Mouse (Mus musculus): Measurements from ENCODE around the gene Hoxb4. TPM values are rescaled to one million over a fixed set of nuclear protein-coding genes. Genes with fewer than 3 reads are reported as not detected.
A peak's percentile ranks its signal among the peaks of the same experiment; 100 is the strongest.

Gene Hoxb4
- polyA plus RNA-seq, 1 experiment from 2014 or later, result 2.7 TPM

DNA sequence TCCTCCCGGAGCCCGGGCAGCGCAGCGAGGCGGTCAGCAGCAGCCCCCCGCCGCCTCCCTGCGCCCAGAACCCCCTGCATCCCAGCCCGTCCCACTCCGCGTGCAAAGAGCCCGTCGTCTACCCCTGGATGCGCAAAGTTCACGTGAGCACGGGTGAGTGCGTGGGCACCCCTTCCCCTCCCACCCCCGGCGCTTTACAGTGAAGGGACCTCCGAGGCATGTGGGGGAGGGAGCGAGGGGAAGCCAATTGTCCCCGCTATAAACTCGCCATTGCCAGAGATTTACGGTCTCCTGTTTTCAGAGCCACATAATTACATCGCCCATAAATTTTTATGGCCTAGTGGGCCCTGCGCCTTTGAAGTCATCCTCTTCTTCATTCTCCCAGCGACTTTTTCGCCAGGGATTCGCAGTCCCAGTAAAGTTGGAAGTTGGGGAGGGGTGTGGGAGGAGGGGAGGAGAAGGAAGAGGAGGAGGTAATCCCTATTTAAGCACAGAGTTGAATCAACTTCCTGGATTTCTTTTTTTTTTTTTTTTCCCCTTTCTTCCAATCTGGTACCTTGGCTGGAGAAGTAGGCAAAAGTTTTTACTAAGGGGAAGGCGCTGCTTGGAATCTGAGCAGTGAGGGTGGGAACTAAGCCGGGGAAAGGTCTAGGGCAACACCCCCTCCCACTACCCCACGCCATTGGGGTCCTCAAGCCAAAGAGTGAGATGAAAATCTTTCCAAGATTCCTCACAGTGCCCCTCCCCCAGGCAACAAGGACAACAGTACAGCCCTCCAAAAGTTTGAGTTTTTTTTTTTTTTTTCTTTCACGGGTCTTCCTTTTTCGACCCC is 1.2 kb downstream of the Hoxb4 start:
- Histone ChIP-seq H3K27me3 (ENCODE audit: control insufficient read depth, insufficient read depth, low read length) (no peaks in the 10 kb centered on the region; the same call in 1 of the 2 replicates), H3K4me1 (ENCODE audit: control insufficient read depth, insufficient read depth, low read length) (0 out of 2 replicates have a peak, but pooled peaks cover 3% of the 10 kb centered on the region)
- under 1% methylated on average over 34 of the region's 34 CpGs for WGBS

DNA sequence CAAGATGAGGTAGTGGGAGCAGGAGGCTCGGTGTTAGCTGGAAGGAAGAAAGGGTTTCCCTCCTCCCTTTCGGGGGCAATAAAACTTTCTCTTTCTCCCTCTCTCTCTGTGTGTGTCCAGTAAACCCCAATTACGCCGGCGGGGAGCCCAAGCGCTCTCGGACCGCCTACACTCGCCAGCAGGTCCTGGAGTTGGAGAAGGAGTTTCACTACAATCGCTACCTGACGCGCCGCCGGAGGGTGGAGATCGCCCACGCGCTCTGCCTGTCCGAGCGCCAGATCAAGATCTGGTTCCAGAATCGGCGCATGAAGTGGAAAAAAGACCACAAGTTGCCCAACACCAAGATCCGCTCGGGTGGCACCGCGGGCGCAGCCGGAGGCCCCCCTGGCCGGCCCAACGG is 1.8 kb downstream of the Hoxb4 start:
- ATAC-seq (ENCODE audit: insufficient read depth, low FRiP score), result peak; percentile 2; the same call in 1 of the 2 replicates
- WGBS, result under 1% methylated on average over 29 of the region's 29 CpGs
- no peaks in the 10 kb centered on the region; the same call in 1 of the 2 replicates for H3K27me3 ChIP-seq (ENCODE audit: control insufficient read depth, insufficient read depth, low read length)

More for the DNA sequence above, 1.2 kb downstream of the Hoxb4 start:
- peak overlapping the region; percentile 65 for H3K4me2 ChIP-seq (ENCODE audit: low read depth, low read length)
- H3K4me3 ChIP-seq (replicated peaks; ENCODE audit: low read length), result peak overlapping the region; percentile 63
- H3K36me3 ChIP-seq (ENCODE audit: control insufficient read depth, insufficient read depth, low read length), result no peaks in the 10 kb centered on the region
- no peaks in the 10 kb centered on the region for H3K9me3 ChIP-seq (replicated peaks; ENCODE audit: control insufficient read depth, low read length)
- H3K9ac ChIP-seq (ENCODE audit: low read length), result peak overlapping the region; percentile 88
- peak; percentile 32; the same call in 1 of the 2 replicates for ATAC-seq (ENCODE audit: insufficient read depth, low FRiP score)
- H3K27ac ChIP-seq (ENCODE audit: low read length), result peak overlapping the region; percentile 98

DNA sequence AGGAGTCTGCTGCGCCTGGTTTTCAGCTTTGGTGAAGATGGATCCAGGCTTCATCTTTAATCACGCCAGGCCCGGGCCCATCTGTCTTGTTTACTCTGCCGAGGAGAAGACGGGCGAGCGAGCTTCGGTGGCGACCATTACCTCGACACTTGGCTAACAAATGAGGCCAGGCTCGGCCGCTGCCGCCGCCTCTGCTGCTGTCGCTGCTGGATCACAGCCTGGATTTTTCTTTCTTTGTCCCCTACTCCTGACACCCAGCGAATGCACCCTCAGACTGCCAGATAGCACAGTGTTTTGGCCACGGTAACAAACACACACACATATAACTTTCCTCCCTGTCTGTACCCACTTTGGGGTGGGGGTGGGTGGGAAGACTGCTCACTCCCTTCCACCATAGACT is 2.6 kb downstream of the Hoxb4 start:
- H3K4me3 ChIP-seq (replicated peaks; ENCODE audit: low read length), result peak overlapping the region; percentile 63
- H3K9me3 ChIP-seq (replicated peaks; ENCODE audit: control insufficient read depth, low read length), result no peaks in the 10 kb centered on the region
- no peaks in the 10 kb centered on the region; the same call in 1 of the 2 replicates for H3K27me3 ChIP-seq (ENCODE audit: control insufficient read depth, insufficient read depth, low read length)
- peak overlapping the region; percentile 88 for H3K9ac ChIP-seq (ENCODE audit: low read length)
- peak overlapping the region; percentile 65 for H3K4me2 ChIP-seq (ENCODE audit: low read depth, low read length)
- 0 out of 2 replicates have a peak, but pooled peaks cover 3% of the 10 kb centered on the region for H3K4me1 ChIP-seq (ENCODE audit: control insufficient read depth, insufficient read depth, low read length)
- H3K36me3 ChIP-seq (ENCODE audit: control insufficient read depth, insufficient read depth, low read length), result no peaks in the 10 kb centered on the region
- ATAC-seq (ENCODE audit: insufficient read depth, low FRiP score), result no peak
- WGBS, result 15% methylated on average over 17 of the region's 17 CpGs
- H3K27ac ChIP-seq (ENCODE audit: low read length), result peak overlapping the region; percentile 98

More for the DNA sequence above, 1.8 kb downstream of the Hoxb4 start:
- Histone ChIP-seq H3K4me2 (ENCODE audit: low read depth, low read length) (peak overlapping the region; percentile 65), H3K9me3 (replicated peaks; ENCODE audit: control insufficient read depth, low read length) (no peaks in the 10 kb centered on the region), H3K4me1 (ENCODE audit: control insufficient read depth, insufficient read depth, low read length) (0 out of 2 replicates have a peak, but pooled peaks cover 3% of the 10 kb centered on the region), H3K9ac (ENCODE audit: low read length) (peak overlapping the region; percentile 88), H3K27ac (ENCODE audit: low read length) (peak overlapping the region; percentile 98), H3K4me3 (replicated peaks; ENCODE audit: low read length) (peak overlapping the region; percentile 63), H3K36me3 (ENCODE audit: control insufficient read depth, insufficient read depth, low read length) (no peaks in the 10 kb centered on the region)

DNA sequence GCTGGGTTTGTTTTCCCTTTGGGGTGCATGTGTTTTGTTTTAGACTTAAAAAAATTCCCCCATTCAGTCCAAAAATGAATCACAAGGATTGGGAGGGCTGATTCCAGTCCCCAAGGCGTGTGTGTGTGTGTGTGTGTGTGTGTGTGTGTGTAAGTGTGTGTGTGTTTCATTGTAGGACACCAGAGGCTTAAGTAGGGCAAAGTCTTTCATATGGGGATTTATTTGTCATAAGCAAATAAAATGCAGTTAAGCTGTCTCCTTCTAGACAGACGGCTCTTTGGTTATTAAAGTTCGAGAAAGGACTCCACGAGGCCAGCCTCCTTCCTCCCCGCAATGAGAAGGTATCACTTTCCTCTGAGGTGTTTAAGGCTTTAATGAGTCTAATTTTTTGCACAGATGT is 3.8 kb downstream of the Hoxb4 start:
- peaks cover 4% of the 10 kb centered on the region; the same call in 1 of the 2 replicates for H3K27me3 ChIP-seq (ENCODE audit: control insufficient read depth, insufficient read depth, low read length)
- H3K36me3 ChIP-seq (ENCODE audit: control insufficient read depth, insufficient read depth, low read length), result no peaks in the 10 kb centered on the region
- H3K9me3 ChIP-seq (replicated peaks; ENCODE audit: control insufficient read depth, low read length), result no peaks in the 10 kb centered on the region
- WGBS, result 10% methylated on average over 5 of the region's 5 CpGs
- H3K4me1 ChIP-seq (ENCODE audit: control insufficient read depth, insufficient read depth, low read length), result no peaks in the 10 kb centered on the region
- H3K4me2 ChIP-seq (ENCODE audit: low read depth, low read length), result peak overlapping the region; percentile 65
- peak overlapping the region; percentile 84; the same call in 1 of the 2 replicates for H3K9ac ChIP-seq (ENCODE audit: low read length)
- H3K4me3 ChIP-seq (replicated peaks; ENCODE audit: low read length), result peak overlapping the region; percentile 63
- H3K27ac ChIP-seq (ENCODE audit: low read length), result peak overlapping the region; percentile 98
- ATAC-seq (ENCODE audit: insufficient read depth, low FRiP score), result no peak

DNA sequence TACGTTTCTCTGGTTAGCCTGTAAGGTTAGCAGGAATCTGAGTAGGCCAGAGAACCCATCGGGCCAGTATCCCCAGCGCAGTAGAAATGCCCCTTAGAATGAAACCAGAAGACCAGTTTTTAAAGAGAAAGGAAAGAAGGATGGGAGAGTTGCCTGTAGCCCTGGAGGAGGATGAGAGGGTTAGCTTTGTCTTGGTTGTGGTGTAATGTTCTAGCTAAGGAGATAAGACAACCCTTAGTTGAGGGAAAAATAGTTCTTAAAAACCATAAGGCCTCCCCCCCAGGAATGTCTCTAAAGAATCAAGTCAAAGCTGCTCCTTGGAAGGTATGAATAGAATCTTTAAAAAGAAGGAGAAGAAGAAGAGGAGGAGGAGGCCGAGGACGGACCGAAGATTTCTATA is 4.7 kb downstream of the Hoxb4 start:
- Histone ChIP-seq H3K36me3 (ENCODE audit: control insufficient read depth, insufficient read depth, low read length) (no peaks in the 10 kb centered on the region), H3K27me3 (ENCODE audit: control insufficient read depth, insufficient read depth, low read length) (peaks cover 5% of the 10 kb centered on the region; the same call in 1 of the 2 replicates), H3K4me1 (ENCODE audit: control insufficient read depth, insufficient read depth, low read length) (0 out of 2 replicates have a peak, but pooled peaks cover 6% of the 10 kb centered on the region), H3K27ac (ENCODE audit: low read length) (peak overlapping the region; percentile 98), H3K9ac (ENCODE audit: low read length) (peak overlapping the region; percentile 84), H3K4me2 (ENCODE audit: low read depth, low read length) (peak overlapping the region; percentile 65), H3K9me3 (replicated peaks; ENCODE audit: control insufficient read depth, low read length) (no peaks in the 10 kb centered on the region), H3K4me3 (replicated peaks; ENCODE audit: low read length) (peak overlapping the region; percentile 63)
- WGBS, result 20% methylated on average over 6 of the region's 6 CpGs
- no peak for ATAC-seq (ENCODE audit: insufficient read depth, low FRiP score)

DNA sequence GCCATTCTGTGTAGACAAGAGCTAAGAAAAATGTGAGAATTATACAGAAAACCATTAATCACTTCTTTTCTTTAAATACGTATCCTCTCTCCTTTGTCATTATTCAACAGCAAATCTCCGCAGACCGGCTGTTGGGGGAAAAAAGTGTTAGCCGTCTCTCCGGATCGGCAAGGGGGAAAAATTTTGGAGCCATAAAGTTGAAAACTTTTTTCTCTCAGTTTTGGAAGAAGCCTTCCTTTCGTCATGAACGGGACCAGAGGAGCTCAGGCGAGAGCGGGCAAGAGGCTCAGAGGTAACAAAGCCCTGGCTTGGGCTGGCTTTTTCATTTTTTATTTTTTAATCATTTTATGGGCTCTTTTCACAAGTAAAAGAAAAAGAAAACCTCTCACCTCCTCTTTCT is 5.1 kb downstream of the Hoxb4 start, which contains the start of gene Hoxb3:
Gene Hoxb3 (plus strand): TSS at position 173 of the 400 bp plus-strand sequence.
- Histone ChIP-seq H3K9me3 (replicated peaks; ENCODE audit: control insufficient read depth, low read length) (no peaks in the 10 kb centered on the region), H3K27ac (ENCODE audit: low read length) (peak within 1 kb of the TSS; percentile 98), H3K9ac (ENCODE audit: low read length) (peak within 1 kb of the TSS; percentile 84), H3K4me1 (ENCODE audit: control insufficient read depth, insufficient read depth, low read length) (0 out of 2 replicates have a peak, but pooled peaks cover 6% of the 10 kb centered on the region), H3K27me3 (ENCODE audit: control insufficient read depth, insufficient read depth, low read length) (peaks cover 5% of the 10 kb centered on the region; the same call in 1 of the 2 replicates), H3K36me3 (ENCODE audit: control insufficient read depth, insufficient read depth, low read length) (no peaks in the 10 kb centered on the region), H3K4me2 (ENCODE audit: low read depth, low read length) (peak within 1 kb of the TSS; percentile 65), H3K4me3 (replicated peaks; ENCODE audit: low read length) (peak within 1 kb of the TSS; percentile 63)
- WGBS, result 23% methylated on average over 10 of the region's 10 CpGs
- ATAC-seq (ENCODE audit: insufficient read depth, low FRiP score), result no peak

DNA sequence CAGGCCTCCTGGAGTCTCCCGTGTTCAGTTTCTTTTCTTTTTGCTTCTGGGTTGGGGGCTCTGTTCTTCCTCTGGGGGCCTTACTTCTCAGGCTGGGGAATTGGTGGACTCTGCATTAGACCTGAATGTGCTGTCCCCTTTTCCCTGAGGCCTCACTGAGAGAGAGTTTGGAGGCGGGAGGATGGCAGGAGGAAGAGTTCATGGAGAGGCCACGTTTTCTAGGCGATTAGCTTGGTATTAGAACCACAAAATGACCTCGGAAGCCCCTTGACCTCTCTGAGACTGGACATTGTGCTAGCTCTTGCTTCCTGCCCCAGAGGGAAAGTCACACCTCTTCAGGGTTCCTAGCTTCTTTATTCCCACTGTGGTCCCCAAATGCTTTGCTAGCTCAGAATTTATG is 6.1 kb downstream of the Hoxb4 start:
- Histone ChIP-seq H3K9ac (ENCODE audit: low read length) (peak overlapping the region; percentile 84), H3K4me3 (replicated peaks; ENCODE audit: low read length) (peak overlapping the region; percentile 63), H3K27ac (ENCODE audit: low read length) (peak overlapping the region; percentile 98), H3K4me2 (ENCODE audit: low read depth, low read length) (peak overlapping the region; percentile 65), H3K4me1 (ENCODE audit: control insufficient read depth, insufficient read depth, low read length) (peaks cover 8% of the 10 kb centered on the region; the same call in 1 of the 2 replicates), H3K36me3 (ENCODE audit: control insufficient read depth, insufficient read depth, low read length) (no peaks in the 10 kb centered on the region), H3K27me3 (ENCODE audit: control insufficient read depth, insufficient read depth, low read length) (peaks cover 5% of the 10 kb centered on the region; the same call in 1 of the 2 replicates), H3K9me3 (replicated peaks; ENCODE audit: control insufficient read depth, low read length) (no peaks in the 10 kb centered on the region)
- ATAC-seq (ENCODE audit: insufficient read depth, low FRiP score), result no peak
- 6% methylated on average over 5 of the region's 5 CpGs for WGBS

DNA sequence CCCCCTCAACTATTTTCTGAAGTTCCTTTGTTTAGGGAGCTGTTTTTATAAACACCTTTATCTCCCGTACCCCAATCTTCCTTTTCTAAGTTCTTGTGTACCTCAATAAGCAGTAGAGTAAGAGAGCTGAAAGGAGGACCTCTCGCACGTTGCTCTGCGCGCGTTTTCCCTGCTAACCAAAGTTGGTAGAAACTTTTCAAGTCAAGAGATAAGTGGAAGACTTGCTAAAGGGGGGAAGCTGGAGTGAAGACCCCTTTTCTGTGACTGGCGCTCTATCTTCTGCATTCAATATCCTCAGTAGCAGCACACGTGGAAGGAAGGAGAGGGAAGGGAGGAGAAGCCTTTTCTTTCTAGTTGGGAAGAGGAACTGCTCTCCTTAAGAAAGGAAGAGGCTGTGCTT is 6.9 kb downstream of the Hoxb4 start:
- Histone ChIP-seq H3K36me3 (ENCODE audit: control insufficient read depth, insufficient read depth, low read length) (no peaks in the 10 kb centered on the region), H3K4me1 (ENCODE audit: control insufficient read depth, insufficient read depth, low read length) (peaks cover 10% of the 10 kb centered on the region; the same call in 1 of the 2 replicates), H3K4me2 (ENCODE audit: low read depth, low read length) (peak overlapping the region; percentile 65), H3K27ac (ENCODE audit: low read length) (peak overlapping the region; percentile 98), H3K27me3 (ENCODE audit: control insufficient read depth, insufficient read depth, low read length) (peaks cover 5% of the 10 kb centered on the region; the same call in 1 of the 2 replicates), H3K9ac (ENCODE audit: low read length) (peak overlapping the region; percentile 84), H3K9me3 (replicated peaks; ENCODE audit: control insufficient read depth, low read length) (no peaks in the 10 kb centered on the region), H3K4me3 (replicated peaks; ENCODE audit: low read length) (peak overlapping the region; percentile 63)
- no peak for ATAC-seq (ENCODE audit: insufficient read depth, low FRiP score)
- 20% methylated on average over 8 of the region's 8 CpGs for WGBS

DNA sequence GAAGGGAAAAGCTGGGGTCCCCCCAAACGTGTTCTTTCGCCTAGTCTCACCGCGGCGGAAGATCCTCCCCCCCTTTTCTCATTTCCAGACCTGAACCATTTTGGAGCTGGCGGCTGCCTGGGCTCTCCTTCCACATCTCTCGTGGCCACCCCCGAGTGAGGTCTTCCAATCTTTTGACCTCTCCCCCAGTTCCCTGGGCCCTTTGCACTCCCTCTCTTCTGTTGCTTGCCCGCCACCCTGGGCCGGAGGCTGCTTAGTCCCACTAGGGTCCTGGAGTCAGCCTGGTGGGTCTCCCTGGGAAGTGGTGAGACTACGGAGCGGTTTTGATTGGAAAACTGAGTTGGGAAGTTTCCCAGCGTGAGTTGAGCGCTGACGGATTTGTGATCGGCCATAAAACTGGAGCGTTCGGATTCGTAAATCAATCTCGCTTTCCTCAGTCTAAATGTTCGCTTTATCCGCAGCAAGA is 7.7 kb downstream of the Hoxb4 start:
- peak overlapping the region; percentile 98 for H3K27ac ChIP-seq (ENCODE audit: low read length)
- H3K9me3 ChIP-seq (replicated peaks; ENCODE audit: control insufficient read depth, low read length), result no peaks in the 10 kb centered on the region
- H3K4me2 ChIP-seq (ENCODE audit: low read depth, low read length), result peak overlapping the region; percentile 65
- H3K4me1 ChIP-seq (ENCODE audit: control insufficient read depth, insufficient read depth, low read length), result peaks cover 17% of the 10 kb centered on the region
- 21% methylated on average over 22 of the region's 22 CpGs for WGBS
- peaks cover 5% of the 10 kb centered on the region; the same call in 1 of the 2 replicates for H3K27me3 ChIP-seq (ENCODE audit: control insufficient read depth, insufficient read depth, low read length)
- peak overlapping the region; percentile 63 for H3K4me3 ChIP-seq (replicated peaks; ENCODE audit: low read length)
- peak overlapping the region; percentile 84 for H3K9ac ChIP-seq (ENCODE audit: low read length)
- H3K36me3 ChIP-seq (ENCODE audit: control insufficient read depth, insufficient read depth, low read length), result no peaks in the 10 kb centered on the region
- no peak for ATAC-seq (ENCODE audit: insufficient read depth, low FRiP score)

All from stomach, embryonic 16.5 days (tissue).